ENCODE assay signal across 16 mouse cellular contexts in genomic region chr10:77406486-77406885, GRCm38 (mm10). TPM values are rescaled to one million over a fixed set of nuclear protein-coding genes. Genes with fewer than 3 reads are reported as not detected.
DNase-seq lines count a peak whose midpoint lies in the region; ATAC-seq lines count a peak whose summit lies in the region.
"Had no signal": no experiment of that assay in that cellular context is flagged by ENCODE, and none has a peak within 500 bp of the region (broad histone marks: within the 10 kb centered on the region; RNA-seq: fewer than 3 reads in every experiment).

No protein-coding gene starts in this region.

- H3K9ac ChIP-seq in hindbrain, embryonic 14.5 days, result no peak overlapping the region
- H3K9ac ChIP-seq: forebrain, embryonic 13.5 days; limb, embryonic 12.5 days; liver, postnatal 0 days had no signal

- intact Hi-C loops in left cerebral cortex, postnatal 10 days (cut with DNase I), result no loop called here

- H3K27me3 ChIP-seq in hindbrain, embryonic 14.5 days (ENCODE audit: control insufficient read depth, insufficient read depth, low read length), result no peaks in the 10 kb centered on the region
- H3K27me3 ChIP-seq: CH12.LX; forebrain, embryonic 13.5 days; limb, embryonic 12.5 days had no signal

- H3K4me2 ChIP-seq in hindbrain, embryonic 14.5 days (replicated peaks), result no peak overlapping the region
- H3K4me2 ChIP-seq: forebrain, embryonic 13.5 days; limb, embryonic 12.5 days had no signal

- ATAC-seq in CD4-positive, CD25-positive, alpha-beta regulatory T cell, adult 4 months, result no peak
- ATAC-seq in hindbrain, embryonic 14.5 days (ENCODE audit: low FRiP score), result no peak
- ATAC-seq: forebrain, embryonic 13.5 days; liver, postnatal 0 days had no signal

- no peak overlapping the region for H3K4me3 ChIP-seq in hindbrain, embryonic 14.5 days (replicated peaks; ENCODE audit: low read length)
- H3K4me3 ChIP-seq: forebrain, embryonic 13.5 days; limb, embryonic 12.5 days had no signal

- H3K4me1 ChIP-seq in hindbrain, embryonic 14.5 days (replicated peaks; ENCODE audit: control insufficient read depth, insufficient read depth, low read length), result no peaks in the 10 kb centered on the region
- H3K4me1 ChIP-seq: forebrain, embryonic 13.5 days had no signal

- no peaks in the 10 kb centered on the region for H3K36me3 ChIP-seq in hindbrain, embryonic 14.5 days (replicated peaks; ENCODE audit: control insufficient read depth, insufficient read depth)
- H3K36me3 ChIP-seq: limb, embryonic 12.5 days had no signal

- H3K27ac ChIP-seq in hindbrain, embryonic 14.5 days, result no peak overlapping the region
- H3K27ac ChIP-seq: forebrain, embryonic 13.5 days; limb, embryonic 12.5 days had no signal

- 84% methylated on average over 6 of the region's 6 CpGs for WGBS in hindbrain, embryonic 14.5 days

- H3K9me3 ChIP-seq in hindbrain, embryonic 14.5 days (ENCODE audit: control insufficient read depth, low read length), result no peaks in the 10 kb centered on the region
- H3K9me3 ChIP-seq: forebrain, embryonic 13.5 days; limb, embryonic 12.5 days had no signal

- peak; percentile 63 for DNase-seq in gastrocnemius, adult 18-20 months (ENCODE audit: low spot score)
- DNase-seq in gastrocnemius, postnatal 10 days, result no peak
- peak; percentile 16 for DNase-seq in left cerebral cortex, adult 11 months (ENCODE audit: low spot score)
- no peak for DNase-seq in left cerebral cortex, postnatal 10 days (ENCODE audit: extremely low spot score in 1 of 2, low spot score in 2 of 2)
- peak; percentile 72 for DNase-seq in MN1 (ENCODE audit: low spot score)
- DNase-seq in lung, postnatal 25 days (ENCODE audit: low spot score), result peak; percentile 58
- no peak for DNase-seq in hindbrain, embryonic 14.5 days (ENCODE audit: low spot score)
- DNase-seq: cerebellum, adult 11-12 months; heart, postnatal 10 days; kidney, postnatal 14 days; liver, postnatal 0 days; right cerebral cortex, postnatal 25 days had no signal

RNA-seq across cellular contexts. Expression of gene Adarb1, which starts 11.6 kb away (rescaled TPM):
- total RNA-seq in gastrocnemius, adult 18-20 months (2021), result 1 to 10 TPM; 5.5 to 5.8 TPM
- total RNA-seq in gastrocnemius, postnatal 10 days (2021), result 1 to 10 TPM; 7.5 to 9.2 TPM
- 100 to 1,000 TPM in 1 of 2 experiments, 10 to 100 TPM in 1; 99.5 to 107 TPM for total RNA-seq in left cerebral cortex, postnatal 10 days (2021)
- 1 to 10 TPM in 1 of 2 experiments, under 1 TPM in 1; 0.74 to 1.2 TPM for polyA plus RNA-seq in CD4-positive, CD25-positive, alpha-beta regulatory T cell, adult 4 months (2017; shearing (Covaris generic))
- 20.6 and 20.7 TPM in 2 replicates for polyA plus RNA-seq in hindbrain, embryonic 14.5 days (2014; fragmentation: Nextera tagmentation; extraction: Ambion mirVana)

Comparison
In these comparisons a context has a peak if more than half of its experiments do, and no peak if none do; other contexts are left out.
1. DNase-seq: peak in gastrocnemius, adult 18-20 months (single experiment), left cerebral cortex, adult 11 months (single experiment), MN1 (single experiment) and lung, postnatal 25 days (single experiment); none in gastrocnemius, postnatal 10 days (single experiment), left cerebral cortex, postnatal 10 days (0 of 2) and hindbrain, embryonic 14.5 days (single experiment).
2. RNA of gene Adarb1, which starts 11.6 kb away (total RNA-seq): 99.5 to 107 TPM in left cerebral cortex, postnatal 10 days; 7.5 to 9.2 TPM in gastrocnemius, postnatal 10 days and 5.5 to 5.8 TPM in gastrocnemius, adult 18-20 months; every median in the first group is over 4 times any median in the second.